Mouse (Mus musculus) hindbrain, embryonic 14.5 days (tissue): ENCODE data around the gene Hmox1. TPM values are rescaled to one million over a fixed set of nuclear protein-coding genes. Genes with fewer than 3 reads are reported as not detected.

ENCODE experiments used
- ATAC-seq: fragments of 200-750 bp; cut with Nextera tagmentation; 2 replicates; pipeline ENCODE4 v1.8.0; 2017; ENCODE audit warnings: moderate number of reproducible peaks, mild to moderate bottlenecking, moderate TSS enrichment, moderate library complexity; ENCODE audit not compliant: low FRiP score
- DNase-seq: peaks from one replicate; pipeline ENCODE4 v3.0.0-alpha.2; 2015; ENCODE audit warnings: low spot score
- H3K27ac ChIP-seq: fragments of 300-500 bp; sonication (generic); 2 replicates; pipeline ENCODE4 v1.5.1; 2014; ENCODE audit warnings: mild to moderate bottlenecking, moderate library complexity
- H3K27me3 ChIP-seq: fragments of 300-500 bp; sonication (generic); 2 replicates; pipeline ENCODE4 v1.6.1; 2014; ENCODE audit warnings: mild to moderate bottlenecking, low read length, mixed read lengths; ENCODE audit not compliant: control insufficient read depth, insufficient read depth
- H3K36me3 ChIP-seq: fragments of 300-500 bp; sonication (generic); replicated peaks from 2 replicates; pipeline ENCODE4 v1.6.1; 2014; ENCODE audit not compliant: control insufficient read depth, insufficient read depth
- H3K4me1 ChIP-seq: fragments of 300-500 bp; sonication (generic); replicated peaks from 2 replicates; pipeline ENCODE4 v1.6.1; 2014; ENCODE audit warnings: antibody characterized with exemption, low read length, mixed read lengths; ENCODE audit not compliant: control insufficient read depth, insufficient read depth
- H3K4me2 ChIP-seq: fragments of 300-500 bp; sonication (generic); replicated peaks from 2 replicates; pipeline ENCODE4 v1.6.1; 2014; ENCODE audit warnings: mild to moderate bottlenecking, moderate library complexity
- H3K4me3 ChIP-seq: fragments of 300-500 bp; sonication (generic); replicated peaks from 2 replicates; pipeline ENCODE4 v1.5.1; 2014; ENCODE audit warnings: mild to moderate bottlenecking, low read length
- H3K9ac ChIP-seq: fragments of 300-500 bp; sonication (generic); 2 replicates; pipeline ENCODE4 v1.6.1; 2014
- H3K9me3 ChIP-seq: fragments of 300-500 bp; sonication (generic); 2 replicates; pipeline ENCODE4 v1.6.1; 2016; ENCODE audit warnings: low read length; ENCODE audit not compliant: control insufficient read depth
- WGBS: fragments of 180-500 bp; shearing (Covaris S2); extraction: QIAGEN DNeasy Blood & Tissue Kit; methylation state at CpG from one replicate; pipeline ENCODE4 v1.1.7; 2014; 5-methylcytosine and 5-hydroxymethylcytosine counted together
- polyA plus RNA-seq: library from polyadenylated mRNA; unstranded; fragments of >200 nt; fragmentation: Nextera tagmentation; extraction: Ambion mirVana; gene quantifications from 2 replicates; pipeline ENCODE4 v1.2.1, GENCODE M21; 2014

Gene Hmox1
- polyA plus RNA-seq, 1 experiment from 2014 or later: 10.5 TPM

GRCm38 (mm10) chr8:75109236-75109967 is 16.0 kb downstream of the Hmox1 start, which contains the start of gene Mcm5:
TSS of gene Mcm5 (plus strand) at chr8:75109569.
- ATAC-seq: peak; percentile 99
- H3K27ac ChIP-seq: peak within 1 kb of the TSS; percentile 40

DNA sequence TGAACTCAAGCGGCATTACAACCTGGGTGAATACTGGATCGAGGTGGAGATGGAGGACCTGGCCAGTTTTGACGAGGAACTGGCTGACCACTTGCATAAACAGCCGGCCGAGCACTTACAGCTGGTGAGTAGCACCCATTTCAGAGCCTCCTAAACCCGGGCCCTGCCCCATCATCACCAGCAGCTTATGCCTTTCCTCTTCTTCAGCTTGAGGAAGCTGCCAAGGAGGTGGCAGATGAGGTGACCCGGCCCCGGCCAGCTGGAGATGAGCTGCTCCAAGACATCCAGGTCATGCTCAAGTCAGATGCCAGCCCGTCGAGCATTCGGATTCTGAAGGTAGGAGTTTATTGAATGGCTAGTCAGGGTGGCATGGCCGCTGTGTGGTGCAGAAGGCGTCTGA is 16.7 kb downstream of the Hmox1 start:
- peaks cover 14% of the 10 kb centered on the region; the same call in 1 of the 2 replicates for H3K4me1 ChIP-seq
- WGBS: 22% methylated on average over 13 of the region's 13 CpGs
- H3K4me2 ChIP-seq: peak overlapping the region; percentile 87
- DNase-seq (no peak), ATAC-seq (no peak)
- H3K36me3 ChIP-seq: peaks cover 25% of the 10 kb centered on the region
- H3K9ac ChIP-seq: peak overlapping the region; percentile 58
- H3K4me3 ChIP-seq: peak overlapping the region; percentile 74
- H3K27me3 ChIP-seq: no peaks in the 10 kb centered on the region
- H3K9me3 ChIP-seq: no peaks in the 10 kb centered on the region
- no peak overlapping the region for H3K27ac ChIP-seq

More at GRCm38 (mm10) chr8:75109236-75109967, 16.0 kb downstream of the Hmox1 start, which contains the start of gene Mcm5:
- peaks cover 14% of the 10 kb centered on the region; the same call in 1 of the 2 replicates for H3K4me1 ChIP-seq
- WGBS: under 1% methylated on average over 59 of the region's 59 CpGs
- peaks cover 19% of the 10 kb centered on the region; the same call in 1 of the 2 replicates for H3K36me3 ChIP-seq
- H3K9me3 ChIP-seq: no peaks in the 10 kb centered on the region
- peak within 1 kb of the TSS; percentile 58 for H3K9ac ChIP-seq
- H3K27me3 ChIP-seq: no peaks in the 10 kb centered on the region
- H3K4me3 ChIP-seq: peak within 1 kb of the TSS; percentile 74
- peak within 1 kb of the TSS; percentile 87 for H3K4me2 ChIP-seq
- peak; percentile 100 for DNase-seq

- no peaks in the 10 kb centered on the region for H3K9me3 ChIP-seq
- H3K4me2 ChIP-seq: no peak overlapping the region
- no peaks in the 10 kb centered on the region for H3K27me3 ChIP-seq
- WGBS: 93% methylated on average over 1 of the region's 1 CpGs
- no peak overlapping the region for H3K4me3 ChIP-seq
- no peak for ATAC-seq
- H3K27ac ChIP-seq: no peak overlapping the region
- H3K9ac ChIP-seq: no peak overlapping the region
- peaks cover 78% of the 10 kb centered on the region for H3K36me3 ChIP-seq
- H3K4me1 ChIP-seq: no peaks in the 10 kb centered on the region
- DNase-seq: no peak
These were observed 25.1 kb downstream of the Hmox1 start for GRCm38 (mm10) chr8:75118505-75118904.

- 97% methylated on average over 2 of the region's 2 CpGs for WGBS
- ATAC-seq: no peak
- H3K9me3 ChIP-seq: no peaks in the 10 kb centered on the region
- peaks cover 77% of the 10 kb centered on the region for H3K36me3 ChIP-seq
- H3K4me1 ChIP-seq: no peaks in the 10 kb centered on the region
- H3K9ac ChIP-seq: no peak overlapping the region
- no peak overlapping the region for H3K4me2 ChIP-seq
- H3K27ac ChIP-seq: no peak overlapping the region
- no peak for DNase-seq
- no peaks in the 10 kb centered on the region for H3K27me3 ChIP-seq
- no peak overlapping the region for H3K4me3 ChIP-seq
These were observed 25.9 kb downstream of the Hmox1 start for GRCm38 (mm10) chr8:75119287-75119686.

DNA sequence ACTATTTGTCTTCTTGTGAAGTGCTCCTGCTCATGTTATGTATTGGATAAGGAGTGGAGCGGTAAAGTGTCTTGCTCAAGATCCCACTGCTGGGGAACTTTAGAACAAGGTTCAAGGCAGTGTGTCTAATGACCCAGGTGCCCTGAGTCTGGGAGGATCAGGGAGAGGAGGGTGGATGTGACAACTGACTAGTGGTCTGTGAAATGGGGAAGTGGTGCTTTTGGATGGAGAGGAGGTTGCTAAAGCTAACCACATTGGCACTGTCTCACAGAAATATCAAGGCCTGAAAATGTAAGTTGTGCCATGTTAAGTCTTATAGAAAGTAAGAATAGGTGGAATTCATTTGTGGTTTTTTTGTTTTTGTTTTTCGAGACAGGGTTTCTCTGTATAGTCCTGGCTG is 26.3 kb downstream of the Hmox1 start:
- no peak for DNase-seq
- peaks cover 76% of the 10 kb centered on the region for H3K36me3 ChIP-seq
- WGBS: 91% methylated on average over 2 of the region's 2 CpGs

GRCm38 (mm10) chr8:75127406-75127805 is 34.0 kb downstream of the Hmox1 start:
- Histone ChIP-seq H3K9ac (no peak overlapping the region), H3K36me3 (peaks cover 39% of the 10 kb centered on the region)

More for the DNA sequence above, 26.3 kb downstream of the Hmox1 start:
- H3K9me3 ChIP-seq: no peaks in the 10 kb centered on the region
- H3K4me3 ChIP-seq: no peak overlapping the region
- H3K4me1 ChIP-seq: no peaks in the 10 kb centered on the region
- H3K27me3 ChIP-seq: no peaks in the 10 kb centered on the region
- no peak overlapping the region for H3K27ac ChIP-seq
- no peak for ATAC-seq
- H3K4me2 ChIP-seq: no peak overlapping the region
- no peak overlapping the region for H3K9ac ChIP-seq

GRCm38 (mm10) chr8:75132485-75132884 is 39.1 kb downstream of the Hmox1 start:
- H3K9me3 ChIP-seq: no peaks in the 10 kb centered on the region
- no peaks in the 10 kb centered on the region for H3K4me1 ChIP-seq
- H3K9ac ChIP-seq: no peak overlapping the region
- no peak for ATAC-seq
- no peaks in the 10 kb centered on the region for H3K27me3 ChIP-seq
- WGBS: 11% methylated on average over 3 of the region's 3 CpGs
- H3K4me2 ChIP-seq: no peak overlapping the region
- no peak overlapping the region for H3K4me3 ChIP-seq
- H3K27ac ChIP-seq: no peak overlapping the region
- peaks cover 6% of the 10 kb centered on the region for H3K36me3 ChIP-seq
- peak; percentile 45 for DNase-seq

More at GRCm38 (mm10) chr8:75127406-75127805, 34.0 kb downstream of the Hmox1 start:
- no peak for DNase-seq
- WGBS: 93% methylated on average over 1 of the region's 1 CpGs
- Histone ChIP-seq H3K27ac (no peak overlapping the region), H3K9me3 (no peaks in the 10 kb centered on the region), H3K4me2 (no peak overlapping the region), H3K4me1 (no peaks in the 10 kb centered on the region), H3K27me3 (no peaks in the 10 kb centered on the region), H3K4me3 (no peak overlapping the region)
- ATAC-seq: no peak

- DNase-seq: no peak
- Histone ChIP-seq H3K36me3 (no peaks in the 10 kb centered on the region; the same call in 1 of the 2 replicates), H3K4me2 (no peak overlapping the region), H3K4me3 (no peak overlapping the region), H3K9me3 (no peaks in the 10 kb centered on the region), H3K27me3 (no peaks in the 10 kb centered on the region), H3K4me1 (no peaks in the 10 kb centered on the region), H3K9ac (no peak overlapping the region), H3K27ac (no peak overlapping the region)
- ATAC-seq: no peak
- 64% methylated on average over 2 of the region's 2 CpGs for WGBS
These were observed 40.0 kb downstream of the Hmox1 start for GRCm38 (mm10) chr8:75133399-75133798.

DNA sequence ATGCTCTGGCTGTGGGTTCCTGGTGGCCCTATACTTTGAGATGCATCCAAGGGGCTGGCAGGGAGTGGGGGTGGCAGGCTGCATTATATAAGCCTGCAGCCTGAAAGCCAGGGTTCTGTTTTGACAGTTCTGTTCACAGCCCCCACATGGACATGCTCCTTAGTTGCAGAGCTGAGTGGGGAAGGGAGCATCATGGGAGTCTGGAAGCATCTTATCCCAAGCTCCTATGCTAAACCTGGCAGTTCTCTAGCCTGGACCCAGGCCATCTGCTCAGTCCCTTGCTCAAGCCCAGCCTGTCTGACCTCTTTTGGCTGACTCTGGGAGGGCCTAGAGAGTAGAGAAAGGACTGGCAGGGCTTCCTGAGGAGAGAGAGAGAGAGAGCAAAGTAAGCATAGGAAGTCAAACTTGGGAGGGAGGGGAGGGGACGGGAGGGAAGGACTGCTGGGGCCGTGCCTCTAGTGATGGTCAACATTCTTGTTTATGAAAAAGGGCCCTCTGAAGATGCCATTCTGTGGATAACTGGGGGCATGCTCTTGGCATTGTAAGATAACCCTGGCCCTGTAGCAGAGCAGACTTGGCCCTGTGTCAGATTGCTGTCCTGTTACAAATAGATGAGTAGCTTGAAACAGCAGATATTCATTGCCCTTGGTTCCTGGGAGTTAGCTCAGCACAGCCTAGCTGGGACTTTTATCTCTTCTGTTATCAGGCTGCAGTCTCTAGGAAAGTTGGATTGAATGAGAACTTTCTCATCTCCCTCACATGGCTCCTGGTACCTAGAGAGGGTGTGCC is 41.4 kb downstream of the Hmox1 start:
- Histone ChIP-seq H3K27ac (no peak overlapping the region), H3K4me1 (no peaks in the 10 kb centered on the region), H3K4me3 (no peak overlapping the region), H3K9me3 (no peaks in the 10 kb centered on the region), H3K4me2 (no peak overlapping the region), H3K9ac (no peak overlapping the region), H3K27me3 (no peaks in the 10 kb centered on the region), H3K36me3 (no peaks in the 10 kb centered on the region)
- peak; percentile 66; the same call in 1 of the 2 replicates for ATAC-seq
- 36% methylated on average over 2 of the region's 2 CpGs for WGBS
- peak; percentile 32 for DNase-seq
